Comparison of ENCODE assay signal across 9 mouse cellular contexts in genomic region chr14:62292166-62292487, GRCm38 (mm10). TPM values are rescaled to one million over a fixed set of nuclear protein-coding genes. Genes with fewer than 3 reads are reported as not detected.
DNase-seq lines count a peak whose midpoint lies in the region; ATAC-seq and TF ChIP-seq lines count a peak whose summit lies in the region.
"Had no signal": no experiment of that assay in that cellular context is flagged by ENCODE, and none has a peak within 500 bp of the region (broad histone marks: within the 10 kb centered on the region; RNA-seq: fewer than 3 reads in every experiment).

No protein-coding gene starts in this region.

- TF ChIP-seq CTCF in testis, adult 2 months (IDR thresholded peaks at IDR 0.05; ENCODE audit: control insufficient read depth, insufficient read depth, insufficient replicate concordance, low read depth, low read length) = no peak

- whole genome bisulfite sequencing in heart, embryonic 10.5 days = 28% methylated on average over 3 of the region's 7 CpGs
- WGBS in limb, embryonic 15.5 days = 26% methylated on average over 3 of the region's 7 CpGs
- WGBS in stomach, embryonic 16.5 days = 23% methylated on average over 7 of the region's 7 CpGs

- H3K4me2 ChIP-seq in limb, embryonic 15.5 days = peak overlapping the region; percentile 98
- H3K4me2 ChIP-seq in stomach, embryonic 16.5 days (ENCODE audit: low read depth, low read length) = peak overlapping the region; percentile 99

- peak overlapping the region; percentile 74 for H3K4me3 ChIP-seq in heart, embryonic 10.5 days
- H3K4me3 ChIP-seq in testis, adult 2 months (ENCODE audit: control insufficient read depth, low read depth, low read length) = peak overlapping the region; percentile 65
- H3K4me3 ChIP-seq in limb, embryonic 15.5 days = peak overlapping the region; percentile 50
- H3K4me3 ChIP-seq in stomach, embryonic 16.5 days (replicated peaks; ENCODE audit: low read length) = peak overlapping the region; percentile 49

- no peaks in the 10 kb centered on the region for H3K9me3 ChIP-seq in heart, embryonic 10.5 days
- no peaks in the 10 kb centered on the region for H3K9me3 ChIP-seq in limb, embryonic 15.5 days
- no peaks in the 10 kb centered on the region for H3K9me3 ChIP-seq in stomach, embryonic 16.5 days (replicated peaks; ENCODE audit: control insufficient read depth, low read length)

- no peak overlapping the region for H3K9ac ChIP-seq in limb, embryonic 15.5 days
- peak overlapping the region; percentile 75; the same call in 1 of the 2 replicates for H3K9ac ChIP-seq in stomach, embryonic 16.5 days (ENCODE audit: low read length)

- DNase-seq in heart, embryonic 10.5 days (ENCODE audit: low spot score) = no peak
- no peak for DNase-seq in heart, postnatal 4 days
- DNase-seq in testis, postnatal 10 days (ENCODE audit: low spot score) = no peak
- no peak for DNase-seq in adrenal gland, postnatal 4 days (ENCODE audit: low spot score in 2 of 2)
- DNase-seq in urinary bladder, postnatal 4 days (ENCODE audit: low spot score in 2 of 2) = no peak
- DNase-seq: lung, postnatal 36 days had no signal

- ATAC-seq in limb, embryonic 15.5 days (ENCODE audit: insufficient number of reproducible peaks, low FRiP score, low TSS enrichment, low read depth) = no peak
- 0 out of 2 replicates have a peak, but pooled peaks have one; percentile 5 for ATAC-seq in stomach, embryonic 16.5 days (ENCODE audit: insufficient read depth, low FRiP score)

- H3K27me3 ChIP-seq in heart, embryonic 10.5 days (ENCODE audit: insufficient read depth, poor library complexity, severe bottlenecking) = peaks cover 23% of the 10 kb centered on the region
- H3K27me3 ChIP-seq in testis, adult 2 months (ENCODE audit: control insufficient read depth, insufficient read depth, low read length) = no peaks in the 10 kb centered on the region
- peaks cover 5% of the 10 kb centered on the region for H3K27me3 ChIP-seq in limb, embryonic 15.5 days
- no peaks in the 10 kb centered on the region for H3K27me3 ChIP-seq in stomach, embryonic 16.5 days (ENCODE audit: control insufficient read depth, insufficient read depth, low read length)

- H3K4me1 ChIP-seq in heart, embryonic 10.5 days = peaks cover 12% of the 10 kb centered on the region
- peaks cover 9% of the 10 kb centered on the region for H3K4me1 ChIP-seq in testis, adult 2 months (ENCODE audit: control insufficient read depth, insufficient read depth, low read length)
- H3K4me1 ChIP-seq in limb, embryonic 15.5 days = peaks cover 13% of the 10 kb centered on the region
- peaks cover 6% of the 10 kb centered on the region; the same call in 1 of the 2 replicates for H3K4me1 ChIP-seq in stomach, embryonic 16.5 days (ENCODE audit: control insufficient read depth, insufficient read depth, low read length)

- no peak for TF ChIP-seq POLR2A in testis, adult 2 months (IDR thresholded peaks at IDR 0.05; ENCODE audit: control insufficient read depth, low read depth, low read length)

- H3K36me3 ChIP-seq in heart, embryonic 10.5 days = no peaks in the 10 kb centered on the region
- H3K36me3 ChIP-seq in testis, adult 2 months (ENCODE audit: control insufficient read depth, insufficient read depth, low read length) = no peaks in the 10 kb centered on the region
- no peaks in the 10 kb centered on the region for H3K36me3 ChIP-seq in limb, embryonic 15.5 days
- H3K36me3 ChIP-seq in stomach, embryonic 16.5 days (ENCODE audit: control insufficient read depth, insufficient read depth, low read length) = no peaks in the 10 kb centered on the region

- H3K27ac ChIP-seq in heart, embryonic 10.5 days = peak overlapping the region; percentile 88; the same call in 1 of the 2 replicates
- H3K27ac ChIP-seq in testis, adult 2 months (ENCODE audit: control insufficient read depth, insufficient read depth, low read depth, low read length) = no peak overlapping the region
- H3K27ac ChIP-seq in limb, embryonic 15.5 days = no peak overlapping the region
- H3K27ac ChIP-seq in stomach, embryonic 16.5 days (ENCODE audit: low read length) = no peak overlapping the region

RNA-seq across cellular contexts. Expression of gene Rnaseh2b, which starts 0.3 kb away (rescaled TPM):
- polyA plus RNA-seq in heart, embryonic 10.5 days (2016; fragmentation: Nextera tagmentation; extraction: Ambion mirVana) = 61.0 and 65.2 TPM in 2 replicates
- 10 to 100 TPM; 34.9 to 35.5 TPM for total RNA-seq in heart, postnatal 4 days (2021)
- 1.2 and 1.4 TPM in 2 replicates for polyA plus RNA-seq in testis, adult 2 months (2012; rRNA removed)
- 42.2 and 46.3 TPM in 2 replicates for polyA plus RNA-seq in limb, embryonic 15.5 days (2015; fragmentation: Nextera tagmentation; extraction: Ambion mirVana)
- polyA plus RNA-seq in stomach, embryonic 16.5 days (2015; fragmentation: Nextera tagmentation; extraction: Ambion mirVana) = 43.7 and 46.6 TPM in 2 replicates
- 10 to 100 TPM; 35.2 to 36.6 TPM for total RNA-seq in adrenal gland, postnatal 4 days (2021)

RNA-seq across cellular contexts. Expression of gene Dleu7, which starts 0.7 kb away (rescaled TPM):
- polyA plus RNA-seq in heart, embryonic 10.5 days (2016; fragmentation: Nextera tagmentation; extraction: Ambion mirVana) = 1.1 and 1.5 TPM in 2 replicates
- total RNA-seq in heart, postnatal 4 days (2021) = under 1 TPM; 0.18 to 0.21 TPM
- polyA plus RNA-seq in testis, adult 2 months (2012; rRNA removed) = 0.30 and 0.44 TPM in 2 replicates
- 0.88 and 1.2 TPM in 2 replicates for polyA plus RNA-seq in limb, embryonic 15.5 days (2015; fragmentation: Nextera tagmentation; extraction: Ambion mirVana)
- polyA plus RNA-seq in stomach, embryonic 16.5 days (2015; fragmentation: Nextera tagmentation; extraction: Ambion mirVana) = 0.29 and 0.36 TPM in 2 replicates
- under 1 TPM; 0.31 to 0.53 TPM for total RNA-seq in adrenal gland, postnatal 4 days (2021)

Comparison
In these comparisons a context has a peak if more than half of its experiments do, and no peak if none do; other contexts are left out.
1. RNA of gene Rnaseh2b, which starts 0.3 kb away (polyA plus RNA-seq): 61.0 to 65.2 TPM in heart, embryonic 10.5 days, 43.7 to 46.6 TPM in stomach, embryonic 16.5 days and 42.2 to 46.3 TPM in limb, embryonic 15.5 days; 1.2 to 1.4 TPM in testis, adult 2 months; every median in the first group is over 10 times any median in the second.
2. Peak in every context shown above with its lines, with median percentiles within 50 percentile points of each other: H3K4me3 ChIP-seq.